Mouse (Mus musculus): ENCODE data around the gene Atg4c.

Gene Atg4c

GRCm38 (mm10) chr4:99263191-99263590 is 69.5 kb downstream of the Atg4c start:
- DNase-seq (ENCODE audit: low read depth, low spot score), result no peak

GRCm38 (mm10) chr4:99263663-99264062 is 69.9 kb downstream of the Atg4c start:
- DNase-seq (ENCODE audit: low read depth, low spot score), result no peak

GRCm38 (mm10) chr4:99266843-99267445 is 73.2 kb downstream of the Atg4c start:
- peak; percentile 32 for DNase-seq (ENCODE audit: low read depth, low spot score)

DNA sequence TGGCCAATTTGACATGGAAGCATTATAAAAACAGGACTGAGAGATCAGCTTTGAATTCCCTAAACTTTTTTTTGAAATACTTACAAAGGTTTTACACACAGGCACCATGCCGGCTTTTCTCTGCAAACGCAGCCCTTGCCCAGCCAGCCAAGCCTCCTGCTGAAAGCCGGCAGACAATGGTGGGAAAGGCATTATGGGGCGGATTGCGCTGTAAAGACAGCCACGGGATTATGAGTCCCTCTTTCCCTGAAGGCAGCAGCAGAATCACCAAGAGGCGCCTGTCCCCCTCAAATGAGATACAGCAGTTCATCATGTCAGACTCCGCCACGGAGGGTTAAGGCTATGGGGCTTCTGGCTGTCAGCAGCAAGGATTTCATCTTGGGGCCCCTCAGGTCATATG is 79.1 kb downstream of the Atg4c start:
- DNase-seq (ENCODE audit: low read depth, low spot score), result no peak

DNA sequence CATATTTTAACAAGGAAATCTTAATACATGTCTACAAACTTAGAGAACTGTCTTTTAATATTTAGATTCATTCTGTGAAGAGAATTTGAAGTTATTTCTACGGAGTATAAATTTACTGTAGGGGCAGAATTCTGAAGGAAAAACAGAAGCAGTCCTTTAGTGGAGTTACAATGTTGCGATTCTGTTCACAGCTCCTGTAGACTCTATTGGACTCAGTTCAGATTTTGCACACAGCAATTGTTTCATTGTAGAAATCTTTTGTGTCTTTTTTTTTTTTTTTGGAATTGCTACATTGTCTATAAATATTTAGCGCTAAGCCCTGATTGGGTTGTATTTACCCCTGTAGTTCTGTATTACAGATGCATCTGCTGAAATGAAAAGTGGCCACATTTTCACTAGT is 79.7 kb downstream of the Atg4c start:
- DNase-seq (ENCODE audit: low read depth, low spot score), result no peak

DNA sequence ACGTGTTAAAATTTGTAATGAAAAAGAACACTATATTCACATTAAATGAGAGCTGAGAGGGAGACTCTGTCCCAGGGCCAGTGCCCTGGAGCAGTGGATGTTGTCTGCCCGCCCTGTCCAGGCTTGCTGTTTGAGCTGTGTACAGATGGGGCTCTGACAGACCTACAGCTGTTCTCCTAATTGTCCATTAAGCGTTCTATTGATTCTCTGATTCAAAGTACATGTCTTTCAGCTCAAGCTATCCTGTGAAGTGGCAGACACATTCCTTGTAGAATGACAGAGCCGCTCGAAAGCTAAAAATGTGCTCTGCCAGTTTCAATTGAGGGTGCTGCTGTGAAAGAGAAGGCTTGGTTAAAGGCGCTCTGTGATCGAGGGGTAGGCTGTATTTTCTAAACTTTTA is 80.2 kb downstream of the Atg4c start:
- DNase-seq (ENCODE audit: low read depth, low spot score), result no peak

GRCm38 (mm10) chr4:99278876-99279275 is 85.1 kb downstream of the Atg4c start:
- DNase-seq (ENCODE audit: low read depth, low spot score), result no peak

DNA sequence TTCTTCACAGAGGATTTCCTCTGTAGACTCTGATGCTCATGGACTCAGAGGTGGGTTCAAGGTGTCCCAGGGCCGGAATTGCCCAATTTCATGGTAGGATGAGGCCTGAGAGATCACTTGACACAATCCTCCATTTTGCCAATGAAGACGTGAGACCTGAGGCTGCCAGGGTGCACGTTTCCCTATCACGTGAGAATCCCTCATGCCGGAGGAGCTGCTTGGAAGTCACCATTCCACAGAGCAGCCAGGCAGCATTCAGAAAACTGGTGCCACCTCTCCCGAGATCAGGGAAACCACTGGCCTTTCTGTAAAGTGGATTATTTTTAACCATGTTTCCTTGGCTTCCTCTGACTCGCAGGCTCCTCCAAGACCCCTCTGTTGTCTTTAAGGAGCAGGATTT is 88.0 kb downstream of the Atg4c start:
- DNase-seq (ENCODE audit: low read depth, low spot score), result no peak

GRCm38 (mm10) chr4:99289286-99289685 is 95.6 kb downstream of the Atg4c start:
- no peak for DNase-seq (ENCODE audit: low read depth, low spot score)

- no peak for DNase-seq (ENCODE audit: low read depth, low spot score)
Measured at GRCm38 (mm10) chr4:99298676-99299075, 104.9 kb downstream of the Atg4c start.

- DNase-seq (ENCODE audit: low read depth, low spot score), result no peak
Measured at GRCm38 (mm10) chr4:99304793-99305192, 111.1 kb downstream of the Atg4c start.
